Mouse (Mus musculus): ENCODE results near the gene Iqcf5. TPM values are rescaled to one million over a fixed set of nuclear protein-coding genes. Genes with fewer than 3 reads are reported as not detected.

Gene Iqcf5
- total RNA-seq, 2 experiments from 2014 or later: 0.92 to 1.2 TPM

GRCm38 (mm10) chr9:106534975-106535374, 20.6 kb downstream of the Iqcf5 start:
- DNase-seq (ENCODE audit: extremely low spot score in 1 of 2, low spot score in 2 of 2): peak in 1 of 2 experiments; percentile 29
- intact Hi-C loops (cut with DNase I): loop anchor here (5.0 kb wide), 2 partner anchors 62 to 107 kb away; no protein-coding TSS in a partner anchor

GRCm38 (mm10) chr9:106561531-106561930, 47.2 kb downstream of the Iqcf5 start, which contains the start of gene Iqcf3:
Iqcf3 (minus strand) TSS chr9:106561631.
- DNase-seq (ENCODE audit: extremely low spot score in 1 of 2, low spot score in 2 of 2): no peak
- intact Hi-C loops (cut with DNase I): no loop called here

- intact Hi-C loops (cut with DNase I): no loop called here
- no peak for DNase-seq (ENCODE audit: extremely low spot score in 1 of 2, low spot score in 2 of 2)
Observed at GRCm38 (mm10) chr9:106562291-106562690, 47.9 kb downstream of the Iqcf5 start.

GRCm38 (mm10) chr9:106564025-106564424, 49.7 kb downstream of the Iqcf5 start:
- intact Hi-C loops (cut with DNase I): no loop called here
- no peak for DNase-seq (ENCODE audit: extremely low spot score in 1 of 2, low spot score in 2 of 2)

Other genes starting within 250 kb of the Iqcf5 start
- gene Poc1a, start 233.5 kb upstream of the Iqcf5 start, total RNA-seq (2021): 10 to 100 TPM; 15.6 to 17.8 TPM
- gene Dusp7, start 145.9 kb upstream of the Iqcf5 start, total RNA-seq (2021): 10 to 100 TPM; 80.7 to 82.0 TPM
- gene Rpl29, start 85.1 kb upstream of the Iqcf5 start, total RNA-seq (2021): 100 to 1,000 TPM; 378 to 397 TPM
- gene Acy1, start 76.3 kb upstream of the Iqcf5 start, total RNA-seq (2021): 1 to 10 TPM; 9.2 to 9.3 TPM
- gene Abhd14b, start 67.1 kb upstream of the Iqcf5 start, total RNA-seq (2021): 10 to 100 TPM in 1 of 2 experiments, 1 to 10 TPM in 1; 9.7 to 10.3 TPM
- gene Abhd14a, start 66.9 kb upstream of the Iqcf5 start, total RNA-seq (2021): 10 to 100 TPM; 55.7 to 59.6 TPM
- 100 to 1,000 TPM; 222 to 242 TPM for gene Pcbp4, start 61.3 kb upstream of the Iqcf5 start, total RNA-seq (2021)
- gene Gpr62, start 48.6 kb upstream of the Iqcf5 start, total RNA-seq (2021): 1 to 10 TPM; 2.2 to 2.8 TPM
- gene Rrp9, start 38.6 kb upstream of the Iqcf5 start, total RNA-seq (2021): 10 to 100 TPM; 37.3 to 37.7 TPM
- 1 to 10 TPM; 2.5 to 3.2 TPM for gene Parp3, start 37.6 kb upstream of the Iqcf5 start, total RNA-seq (2021)
- not detected for gene Iqcf1, start 14.6 kb upstream of the Iqcf5 start, total RNA-seq (2021)
- gene Iqcf3, start 47.1 kb downstream of the Iqcf5 start, total RNA-seq (2021): not detected
- gene Iqcf4, start 56.4 kb downstream of the Iqcf5 start, total RNA-seq (2021): not detected
- not detected for gene Iqcf6, start 112.0 kb downstream of the Iqcf5 start, total RNA-seq (2021)
- gene Grm2, start 141.5 kb downstream of the Iqcf5 start, total RNA-seq (2021): 10 to 100 TPM; 54.5 to 58.8 TPM
- gene Tex264, start 171.4 kb downstream of the Iqcf5 start, total RNA-seq (2021): 100 to 1,000 TPM in 1 of 2 experiments, 10 to 100 TPM in 1; 90.9 to 104 TPM

All from left cerebral cortex, postnatal 10 days (tissue).